Mouse (Mus musculus) gastrocnemius, postnatal 36 days (tissue): ENCODE results near the gene Slc23a2. TPM values are rescaled to one million over a fixed set of nuclear protein-coding genes. Genes with fewer than 3 reads are reported as not detected.

Experiments used
- DNase-seq, 2 experiments: peaks; one replicate each; pipeline ENCODE4 v3.0.0; 2022
- intact Hi-C: fragments of 180-260 bp; cut with DNase I; formaldehyde crosslinking; loops from one replicate; pipeline ENCODE4 v1.15.1; 2025
- total RNA-seq, 2 experiments: library from RNA; stranded (reverse); gene quantifications; 2 replicates each; pipeline ENCODE4 v1.2.3; 2021

Slc23a2 gene
- total RNA-seq, 2 experiments from 2014 or later = 7.4 to 9.1 TPM

DNA sequence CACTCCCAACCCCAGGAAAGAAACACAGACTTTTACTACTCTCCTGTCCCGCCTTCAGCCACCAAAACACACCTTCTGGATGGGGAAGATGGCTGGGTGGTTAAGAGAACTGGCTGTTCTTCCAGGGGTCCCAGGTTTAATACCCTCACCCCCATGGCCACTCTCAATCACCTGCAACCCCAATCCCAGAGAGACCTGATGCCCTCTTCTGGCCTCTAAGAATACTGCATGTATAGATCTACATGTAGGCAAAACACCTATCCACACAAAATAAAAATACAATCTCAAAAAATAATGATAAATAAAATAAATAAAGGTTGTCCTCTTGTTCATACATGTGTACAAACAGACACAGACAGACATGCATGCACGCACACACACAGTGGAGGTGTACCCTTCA is 5.8 kb downstream of the Slc23a2 start:
- intact Hi-C loops = no loop called here
- DNase-seq = no peak

DNA sequence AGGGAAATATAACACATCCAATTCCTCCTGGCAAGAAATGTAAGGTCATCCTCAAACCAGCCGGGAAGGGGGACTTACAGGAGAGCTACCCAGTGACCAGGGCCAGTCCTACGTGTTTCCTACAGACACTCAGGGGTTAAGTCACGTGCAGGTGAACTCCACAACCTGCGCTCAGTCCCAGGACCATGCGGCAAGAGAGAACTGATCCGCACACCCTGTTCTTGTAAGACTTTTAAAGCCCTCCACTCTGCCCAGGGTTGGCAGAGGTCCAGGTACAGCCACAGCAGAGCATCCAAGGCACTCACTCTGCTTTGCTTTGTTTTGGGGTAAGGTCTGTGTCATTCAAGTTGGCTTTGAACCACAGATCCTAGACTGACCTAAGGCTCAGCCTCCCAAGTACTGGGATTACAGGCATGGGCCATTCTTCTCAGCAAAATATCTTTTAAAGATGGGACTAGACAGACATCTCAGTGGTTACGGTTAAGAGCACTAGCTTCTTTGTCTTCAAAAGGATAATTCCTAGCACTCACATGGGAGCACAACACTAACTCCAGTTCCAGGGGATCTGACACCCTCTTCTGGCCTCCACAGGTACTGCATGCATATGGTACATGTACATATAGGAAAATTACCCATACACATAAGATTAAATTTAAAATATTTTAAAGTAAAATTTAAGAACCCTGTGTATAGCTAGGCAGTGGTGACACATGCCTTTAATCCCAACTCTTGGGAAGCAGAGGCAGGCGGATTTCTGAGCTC is 8.9 kb downstream of the Slc23a2 start:
- intact Hi-C loops = no loop called here
- DNase-seq = no peak

DNA sequence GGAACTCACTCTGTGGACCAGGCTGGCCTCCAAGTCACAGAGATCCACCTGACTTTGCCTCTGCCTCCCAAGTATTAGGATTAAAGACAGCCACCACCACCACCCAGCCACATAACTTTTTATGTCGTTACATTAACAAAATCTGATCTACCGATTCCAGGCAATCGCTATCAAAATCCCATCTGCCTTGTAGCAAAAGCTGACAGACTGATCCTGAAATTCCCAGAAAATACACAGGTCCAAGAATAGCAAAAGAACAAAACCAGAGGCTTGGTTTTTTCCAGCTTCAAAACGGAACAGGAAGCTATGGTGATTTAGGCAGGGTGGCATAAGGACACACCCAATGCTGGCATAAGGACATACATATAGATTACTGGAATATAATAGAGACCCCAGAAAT is 10.2 kb downstream of the Slc23a2 start:
- no peak for DNase-seq
- intact Hi-C loops = no loop called here

DNA sequence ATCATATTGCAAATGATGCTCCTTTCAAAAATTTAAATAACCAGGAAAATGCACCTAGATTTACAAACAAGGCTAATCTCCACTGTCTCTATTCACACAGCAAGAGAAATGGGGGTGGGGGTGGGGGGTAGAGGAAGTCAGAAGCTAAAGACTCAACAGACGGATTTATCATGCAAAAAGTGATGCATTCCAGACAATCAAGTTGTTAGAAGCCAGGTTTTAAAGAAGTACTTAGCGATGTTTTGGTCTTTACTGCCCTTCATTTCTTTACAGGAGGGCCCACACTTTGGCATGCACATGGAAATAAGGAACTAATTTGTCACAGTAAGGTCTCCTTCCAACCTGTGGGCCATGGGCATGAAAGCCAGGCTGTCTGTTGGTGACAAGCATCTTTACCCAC is 11.5 kb downstream of the Slc23a2 start:
- intact Hi-C loops = no loop called here
- DNase-seq = no peak

GRCm38 (mm10) chr2:132131266-132131665 is 13.6 kb downstream of the Slc23a2 start:
- DNase-seq = peak; percentile 65 to 66
- intact Hi-C loops = no loop called here

- DNase-seq = no peak
- intact Hi-C loops = loop anchor here (2.0 kb wide), 1 partner anchor 41 kb away; no protein-coding TSS in a partner anchor
These were observed 14.9 kb downstream of the Slc23a2 start for GRCm38 (mm10) chr2:132129980-132130379.

- DNase-seq = no peak
- intact Hi-C loops = loop anchor here (2.0 kb wide), 1 partner anchor 42 kb away; no protein-coding TSS in a partner anchor
These were observed 15.7 kb downstream of the Slc23a2 start for GRCm38 (mm10) chr2:132129247-132129646.

DNA sequence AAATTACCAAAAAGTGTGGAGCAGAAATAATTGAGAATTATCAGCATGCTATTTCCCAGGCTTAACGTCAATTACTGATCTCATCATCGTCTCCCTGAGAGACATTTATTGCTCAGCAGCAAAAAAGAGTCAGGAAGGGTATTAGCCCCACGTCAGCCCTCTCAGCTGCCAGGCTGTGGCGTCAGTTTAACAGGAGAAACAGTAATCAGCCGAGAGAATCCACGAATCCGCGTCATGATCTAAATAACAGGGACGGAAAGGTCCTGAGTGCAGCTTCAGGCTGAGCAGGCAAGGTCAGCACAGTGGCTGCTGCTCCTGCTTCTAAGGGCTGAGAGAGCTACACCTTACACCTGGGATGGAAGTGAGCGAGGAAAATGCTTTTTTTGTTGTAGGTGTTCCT is 17.0 kb downstream of the Slc23a2 start:
- no peak for DNase-seq
- intact Hi-C loops = loop anchor here (2.0 kb wide), 1 partner anchor 43 kb away; no protein-coding TSS in a partner anchor

- DNase-seq = no peak
These were observed 18.6 kb downstream of the Slc23a2 start for GRCm38 (mm10) chr2:132126292-132126691.

DNA sequence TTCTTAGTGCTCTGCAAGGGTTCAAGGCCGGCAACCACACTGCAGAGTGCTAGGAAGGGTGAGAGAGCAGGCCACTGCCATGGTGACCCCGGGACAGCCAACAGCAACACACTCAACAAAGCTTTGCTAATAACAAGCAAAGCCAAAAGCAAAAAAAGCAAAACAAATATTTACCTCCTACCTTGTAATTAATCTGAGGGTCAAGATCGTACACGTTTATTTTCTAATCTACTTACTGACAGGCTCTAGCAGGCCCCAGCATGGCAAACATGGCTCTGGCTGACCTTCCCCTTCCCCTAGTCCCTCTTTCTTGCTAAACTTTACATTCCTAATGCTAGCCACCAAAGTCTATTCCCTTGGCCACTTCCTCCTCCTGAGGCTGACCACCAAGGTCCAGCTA is 21.8 kb downstream of the Slc23a2 start:
- no peak for DNase-seq
- intact Hi-C loops = no loop called here

More at GRCm38 (mm10) chr2:132126292-132126691, 18.6 kb downstream of the Slc23a2 start:
- intact Hi-C loops = no loop called here

GRCm38 (mm10) chr2:132121050-132121449 is 23.9 kb downstream of the Slc23a2 start:
- intact Hi-C loops = no loop called here
- no peak for DNase-seq

DNA sequence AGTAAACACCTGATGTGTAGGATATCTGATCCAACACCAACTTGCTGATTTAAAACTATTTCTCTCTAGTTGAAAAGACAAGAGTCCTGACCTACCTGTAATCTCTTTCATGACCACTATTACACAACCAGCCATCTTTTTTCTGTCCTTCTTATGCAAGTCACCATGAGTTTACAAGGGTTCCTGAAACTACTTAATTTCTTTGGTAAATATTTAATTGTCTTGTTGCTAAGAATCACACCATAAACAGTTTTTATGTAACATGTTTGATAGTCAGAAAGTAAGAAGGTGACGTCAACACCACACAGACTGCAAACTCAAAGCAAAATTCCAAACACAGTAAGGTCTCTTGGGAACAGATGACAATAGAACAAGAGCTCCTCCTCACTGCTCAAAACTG is 26.3 kb downstream of the Slc23a2 start:
- no peak for DNase-seq
- intact Hi-C loops = loop anchor here (10.0 kb wide), 1 partner anchor 294 kb away; no protein-coding TSS in a partner anchor

GRCm38 (mm10) chr2:132115936-132116335 is 29.0 kb downstream of the Slc23a2 start:
- DNase-seq = no peak
- intact Hi-C loops = loop anchor here (10.0 kb wide), 1 partner anchor 291 kb away; no protein-coding TSS in a partner anchor

GRCm38 (mm10) chr2:132115344-132115743 is 29.6 kb downstream of the Slc23a2 start:
- intact Hi-C loops = loop anchor here (10.0 kb wide), 1 partner anchor 291 kb away; no protein-coding TSS in a partner anchor

DNA sequence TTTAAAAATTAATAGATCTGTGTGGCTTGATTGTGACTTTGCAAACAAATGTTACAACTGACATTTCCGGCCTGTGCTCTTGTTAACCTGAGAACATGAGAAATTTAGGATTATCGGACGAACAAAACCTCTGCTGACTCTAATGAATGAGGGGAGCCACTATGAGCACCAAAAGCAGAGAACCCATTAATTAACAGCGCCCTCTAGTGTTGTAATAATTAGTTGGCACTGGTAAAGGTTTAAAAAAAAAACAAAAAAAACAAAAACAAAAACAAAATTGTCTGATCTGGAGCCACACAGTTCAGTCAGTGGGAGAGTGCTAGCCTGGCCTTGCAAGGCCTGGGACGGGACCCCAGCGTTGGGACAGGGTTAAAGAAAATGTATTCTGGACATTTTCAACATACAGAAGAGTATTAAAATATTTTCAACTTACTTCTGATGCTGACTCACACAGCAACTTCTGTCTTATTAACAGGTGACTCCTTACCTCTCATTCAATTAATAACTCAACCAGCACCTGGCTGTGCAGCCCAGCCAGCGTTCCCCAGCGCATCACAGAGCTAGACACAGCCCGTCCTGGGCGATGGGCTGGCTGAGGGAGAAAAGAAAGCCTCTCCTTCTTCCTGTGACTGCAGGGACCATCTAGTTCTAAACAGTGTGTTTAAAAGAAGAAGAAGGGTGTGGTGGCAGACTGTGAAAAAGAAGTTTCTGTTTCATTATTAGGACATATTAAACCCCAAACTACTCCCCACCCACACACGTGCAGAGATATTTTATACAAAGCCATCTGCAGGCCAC is 30.7 kb downstream of the Slc23a2 start:
- intact Hi-C loops = loop anchor here (2.0 to 10.0 kb wide), 2 partner anchors 131 to 289 kb away; no protein-coding TSS in a partner anchor
- no peak for DNase-seq

More at GRCm38 (mm10) chr2:132115344-132115743, 29.6 kb downstream of the Slc23a2 start:
- no peak for DNase-seq

DNA sequence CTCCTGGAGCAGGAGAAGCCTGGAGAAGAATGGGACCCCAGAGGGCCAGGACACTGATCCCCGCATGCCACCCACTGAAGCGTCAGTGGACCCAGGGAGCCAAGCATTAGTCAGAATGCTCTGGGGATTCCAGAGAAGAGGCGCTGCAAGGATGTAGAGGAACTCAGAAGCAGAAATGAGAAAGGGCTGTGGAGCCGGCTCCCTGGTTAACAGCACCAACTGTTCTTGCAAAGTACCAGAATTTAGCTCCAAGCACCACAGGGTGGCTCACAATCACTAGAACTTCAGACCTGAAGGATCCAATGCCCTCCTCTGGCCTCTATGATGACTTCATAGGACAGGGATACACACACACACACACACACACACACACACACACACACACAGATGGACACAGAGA is 32.6 kb downstream of the Slc23a2 start:
- intact Hi-C loops = loop anchor here (2.0 to 10.0 kb wide), 2 partner anchors 130 to 288 kb away; no protein-coding TSS in a partner anchor

DNA sequence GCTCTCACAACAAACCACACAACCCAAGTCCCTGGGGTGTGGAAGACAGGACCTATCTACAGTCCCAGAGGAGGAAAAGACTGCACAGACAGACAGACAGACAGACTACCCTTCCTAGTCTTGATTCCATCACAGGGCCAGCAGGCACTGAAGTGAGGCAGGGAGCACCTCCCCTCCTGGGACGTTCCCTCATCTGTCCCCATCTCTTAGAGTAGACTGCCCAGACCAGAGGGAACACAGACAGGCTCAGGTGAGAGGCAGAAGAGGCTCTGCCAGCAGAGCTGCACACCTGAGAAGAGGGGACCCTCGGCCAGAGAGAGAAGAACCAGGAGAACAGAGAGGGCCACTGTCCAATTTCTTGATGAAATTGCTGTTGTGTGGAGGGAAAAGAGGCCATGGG is 33.0 kb downstream of the Slc23a2 start:
- intact Hi-C loops = loop anchor here (2.0 to 10.0 kb wide), 2 partner anchors 129 to 287 kb away; no protein-coding TSS in a partner anchor

More for the DNA sequence above, 32.6 kb downstream of the Slc23a2 start:
- no peak for DNase-seq

DNA sequence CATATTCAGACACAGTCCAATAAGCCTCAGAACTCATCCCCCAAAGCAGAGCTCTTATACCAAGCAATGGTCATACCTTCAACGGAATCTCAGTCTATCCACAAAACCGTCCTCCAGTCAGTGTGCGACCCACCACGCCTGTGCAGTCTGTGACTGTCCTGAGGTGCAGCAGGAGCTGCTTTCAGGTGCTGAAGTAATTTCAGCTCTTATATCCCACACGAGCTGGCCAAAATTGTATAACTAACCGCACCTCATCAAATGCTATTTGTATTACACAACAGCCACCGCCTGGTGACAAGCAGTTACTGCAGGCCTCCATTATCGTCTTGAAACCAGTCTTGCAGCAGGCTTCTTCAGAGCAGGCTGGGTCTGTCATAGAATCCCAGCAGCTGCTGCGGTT is 33.6 kb downstream of the Slc23a2 start:
- DNase-seq = peak; percentile 34 to 58
- intact Hi-C loops = loop anchor here (10.0 kb wide), 1 partner anchor 286 kb away; no protein-coding TSS in a partner anchor

More for the DNA sequence above, 33.0 kb downstream of the Slc23a2 start:
- DNase-seq = no peak

GRCm38 (mm10) chr2:132110702-132111101 is 34.2 kb downstream of the Slc23a2 start:
- no peak for DNase-seq
- intact Hi-C loops = loop anchor here (10.0 kb wide), 1 partner anchor 286 kb away; no protein-coding TSS in a partner anchor

DNA sequence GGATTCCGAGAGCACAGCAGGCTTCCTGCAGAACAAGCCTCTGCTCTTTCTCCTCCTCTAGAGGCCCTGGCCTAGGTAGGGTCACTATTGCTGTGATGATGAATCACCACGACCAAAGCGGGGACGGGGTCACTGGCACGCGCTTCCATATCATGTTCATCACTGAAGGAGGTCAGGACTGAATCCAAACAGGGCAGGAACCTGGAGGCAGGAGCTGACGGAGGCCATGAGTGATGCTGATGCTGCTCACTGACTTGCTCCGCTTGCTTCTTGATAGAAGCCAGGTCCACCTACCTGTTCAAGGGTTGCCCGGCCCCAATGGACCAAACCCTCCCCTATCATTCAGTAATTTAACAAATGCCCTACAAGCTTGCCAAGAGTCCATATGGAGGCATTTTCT is 35.9 kb downstream of the Slc23a2 start:
- intact Hi-C loops = no loop called here
- no peak for DNase-seq

GRCm38 (mm10) chr2:132107611-132108010 is 37.3 kb downstream of the Slc23a2 start:
- intact Hi-C loops = no loop called here
- DNase-seq = peak in 1 of 2 experiments; percentile 52
